Mouse (Mus musculus): Measurements from ENCODE around the gene Med20. TPM values are rescaled to one million over a fixed set of nuclear protein-coding genes. Genes with fewer than 3 reads are reported as not detected.
"Not testable (repeated sequence)": the region's sequence is repeated elsewhere in the genome, so short reads cannot be mapped to it uniquely, and the experiment has no call there.

Gene Med20
- polyA plus RNA-seq, 1 experiment = 0.43 TPM

DNA sequence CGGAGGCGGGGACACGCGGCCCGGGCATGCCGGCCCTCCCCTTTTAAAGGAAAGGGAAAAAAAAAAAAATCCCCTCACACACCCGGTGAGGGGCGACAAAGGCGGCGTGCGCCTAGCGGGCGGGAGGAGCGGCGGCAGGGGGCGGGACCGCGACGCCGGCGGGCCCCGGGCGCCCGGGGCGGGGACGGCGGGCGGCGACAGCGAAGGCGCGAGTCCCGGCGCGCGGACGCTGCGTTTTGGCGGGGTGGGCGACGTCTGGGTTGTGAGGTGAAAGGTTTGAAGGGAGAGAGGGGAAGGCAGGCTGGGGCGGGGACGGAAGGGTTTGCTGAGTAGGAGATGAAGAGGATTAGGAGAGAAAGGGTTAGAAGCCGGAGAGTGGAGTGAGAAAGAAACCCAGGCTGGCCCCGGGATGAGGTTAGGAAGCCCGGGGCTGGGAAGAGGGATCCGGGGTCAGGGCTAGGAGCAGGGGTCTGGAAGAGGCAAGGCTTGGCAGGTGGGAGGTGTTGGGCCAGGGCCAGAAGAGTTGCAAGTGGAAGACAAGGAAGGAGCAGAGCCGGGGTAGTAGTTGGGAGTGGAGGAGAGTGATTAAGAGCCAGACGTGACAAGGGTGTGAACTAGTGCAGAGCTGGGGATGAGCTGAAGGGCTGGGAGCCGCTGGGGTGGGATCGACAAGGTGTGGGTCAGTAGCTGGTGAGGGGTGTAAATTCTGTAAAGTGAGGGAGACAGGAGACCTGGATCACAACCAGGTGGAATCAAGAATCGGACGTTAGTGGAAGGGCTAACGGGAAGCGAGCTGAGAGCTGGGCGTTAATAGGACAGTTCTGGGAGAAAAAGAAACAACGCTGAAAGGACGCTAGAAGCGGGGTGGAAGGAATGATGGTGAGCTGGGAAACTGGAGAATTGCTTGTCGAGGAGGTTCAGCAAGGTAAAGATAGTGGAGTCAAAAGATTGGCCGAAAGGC, 18.6 kb downstream of the Med20 start:
- TF ChIP-seq GATA1 (IDR thresholded peaks at IDR 0.05; ENCODE audit: low read length) = no peak
- no peak for TF ChIP-seq TAL1 (IDR thresholded peaks at IDR 0.05; ENCODE audit: low read length)
- Histone ChIP-seq H3K4me1 (ENCODE audit: control insufficient read depth) (peaks cover 60% of the 10 kb centered on the region), H3K9me3 (ENCODE audit: control insufficient read depth, low read length) (peaks cover 4% of the 10 kb centered on the region), H3K4me3 (replicated peaks) (peak overlapping the region; percentile 87), H3K27me3 (ENCODE audit: control insufficient read depth) (no peaks in the 10 kb centered on the region), H3K36me3 (ENCODE audit: control insufficient read depth) (peaks cover 55% of the 10 kb centered on the region)

DNA sequence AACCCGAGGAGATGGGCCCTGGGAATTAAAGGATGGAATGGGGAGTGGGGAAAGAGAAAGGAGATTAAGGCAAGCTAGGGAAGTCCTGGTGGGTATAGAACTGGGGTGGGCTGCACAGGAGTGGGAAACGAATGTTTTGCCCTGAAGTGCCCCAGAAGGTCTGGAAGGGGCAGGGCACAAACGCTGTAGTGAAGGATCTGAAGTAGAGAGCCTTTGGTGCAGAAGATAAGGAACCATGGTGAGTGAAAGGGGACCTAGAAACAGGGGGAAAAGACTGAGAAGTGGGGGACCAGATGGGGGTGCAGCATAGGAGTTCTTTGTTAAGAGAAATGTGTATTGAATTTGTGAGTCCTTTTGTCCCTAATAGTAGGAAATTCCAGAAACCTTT, 19.3 kb downstream of the Med20 start, which contains the start of gene Usp49:
Gene Usp49, plus strand, starts transcription at position 13 of the 388 bp plus-strand sequence.
- Histone ChIP-seq H3K9me3 (ENCODE audit: control insufficient read depth, low read length) (peaks cover 4% of the 10 kb centered on the region), H3K4me1 (ENCODE audit: control insufficient read depth) (peaks cover 60% of the 10 kb centered on the region), H3K27me3 (ENCODE audit: control insufficient read depth) (no peaks in the 10 kb centered on the region), H3K4me3 (replicated peaks) (peak within 1 kb of the TSS; percentile 87), H3K36me3 (ENCODE audit: control insufficient read depth) (peaks cover 55% of the 10 kb centered on the region)
- TF ChIP-seq GATA1 (IDR thresholded peaks at IDR 0.05; ENCODE audit: low read length) (no peak; the same call in 1 of the 2 replicates), TAL1 (IDR thresholded peaks at IDR 0.05; ENCODE audit: low read length) (no peak)

DNA sequence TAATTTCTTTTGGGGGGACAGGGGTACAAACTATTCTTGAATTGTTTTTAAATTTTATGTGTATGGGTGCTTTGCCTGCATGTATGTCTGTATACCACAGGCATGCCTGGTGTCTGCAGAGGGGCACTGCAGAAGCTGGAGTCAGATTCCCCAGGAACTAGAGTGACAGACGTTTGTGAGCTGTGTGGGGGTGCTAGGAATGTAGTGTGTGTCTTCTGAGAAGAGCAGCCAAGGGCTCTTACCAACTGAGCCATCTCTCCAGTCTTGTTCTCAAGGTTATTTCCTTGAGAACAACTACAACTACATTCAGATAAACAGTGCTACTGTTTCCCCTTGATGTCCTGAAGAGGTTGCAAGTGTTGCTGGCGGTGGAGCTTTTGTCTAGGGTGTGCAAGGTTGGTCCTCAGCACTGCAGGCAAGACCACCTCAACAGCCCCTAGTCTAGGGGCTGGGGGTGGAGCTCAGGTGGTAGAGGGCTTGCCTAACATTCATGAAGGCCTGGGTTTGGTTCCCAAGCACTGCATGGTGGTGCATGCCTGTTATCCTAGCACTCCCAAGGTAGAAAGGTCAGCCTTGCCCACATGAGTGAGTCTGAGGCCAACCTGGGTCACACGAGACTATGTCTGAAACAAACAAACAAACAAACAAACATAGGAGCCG, 20.9 kb downstream of the Med20 start:
- H3K4me3 ChIP-seq (replicated peaks) = peak overlapping the region; percentile 36
- H3K36me3 ChIP-seq (ENCODE audit: control insufficient read depth) = peaks cover 55% of the 10 kb centered on the region
- H3K9me3 ChIP-seq (ENCODE audit: control insufficient read depth, low read length) = no peaks in the 10 kb centered on the region
- no peaks in the 10 kb centered on the region for H3K27me3 ChIP-seq (ENCODE audit: control insufficient read depth)
- TF ChIP-seq TAL1 (IDR thresholded peaks at IDR 0.05; ENCODE audit: low read length) (no peak), GATA1 (IDR thresholded peaks at IDR 0.05; ENCODE audit: low read length) (no peak)
- peaks cover 60% of the 10 kb centered on the region for H3K4me1 ChIP-seq (ENCODE audit: control insufficient read depth)

DNA sequence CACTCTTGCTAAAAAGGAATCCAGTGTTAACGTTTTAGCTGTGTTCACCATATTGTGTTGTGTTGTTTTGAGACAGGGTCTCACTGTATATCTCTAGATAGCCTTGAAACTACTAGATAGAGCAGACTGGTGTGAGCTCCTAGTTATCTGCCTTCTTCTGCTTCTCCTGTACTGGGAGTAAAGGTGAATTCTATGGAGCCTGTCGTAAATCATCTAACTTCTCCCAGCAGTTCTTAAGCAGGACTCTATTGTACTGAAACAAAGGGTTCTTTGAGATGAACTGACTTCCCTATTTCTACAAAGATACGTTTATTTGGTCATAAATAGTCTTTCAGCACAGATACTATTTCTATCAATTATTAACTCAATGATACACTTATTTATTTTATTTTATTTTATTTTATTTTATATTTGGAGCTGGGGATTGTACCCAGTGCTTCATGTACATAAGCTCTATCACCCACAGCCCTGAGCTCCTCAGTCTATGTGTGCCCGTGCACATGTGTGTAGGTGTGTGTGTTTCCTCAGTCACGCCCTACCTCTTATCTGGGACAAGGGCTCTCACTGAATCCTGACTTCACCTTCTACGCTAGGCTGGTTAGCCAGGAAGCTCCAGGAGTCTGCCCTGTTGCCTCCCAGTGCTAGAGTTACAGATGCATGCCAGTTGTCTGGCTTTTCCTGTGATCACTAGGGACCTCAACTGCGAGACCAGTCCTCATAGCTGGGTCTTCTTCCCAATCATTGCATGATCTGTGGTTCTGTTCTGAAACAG, 22.8 kb downstream of the Med20 start:
- TF ChIP-seq GATA1 (IDR thresholded peaks at IDR 0.05; ENCODE audit: low read length) = no peak
- no peak for TF ChIP-seq TAL1 (IDR thresholded peaks at IDR 0.05; ENCODE audit: low read length)
- H3K27me3 ChIP-seq (ENCODE audit: control insufficient read depth) = no peaks in the 10 kb centered on the region
- no peaks in the 10 kb centered on the region for H3K9me3 ChIP-seq (ENCODE audit: control insufficient read depth, low read length)
- H3K4me1 ChIP-seq (ENCODE audit: control insufficient read depth) = peaks cover 44% of the 10 kb centered on the region
- H3K36me3 ChIP-seq (ENCODE audit: control insufficient read depth) = peaks cover 66% of the 10 kb centered on the region
- H3K4me3 ChIP-seq (replicated peaks) = no peak overlapping the region

DNA sequence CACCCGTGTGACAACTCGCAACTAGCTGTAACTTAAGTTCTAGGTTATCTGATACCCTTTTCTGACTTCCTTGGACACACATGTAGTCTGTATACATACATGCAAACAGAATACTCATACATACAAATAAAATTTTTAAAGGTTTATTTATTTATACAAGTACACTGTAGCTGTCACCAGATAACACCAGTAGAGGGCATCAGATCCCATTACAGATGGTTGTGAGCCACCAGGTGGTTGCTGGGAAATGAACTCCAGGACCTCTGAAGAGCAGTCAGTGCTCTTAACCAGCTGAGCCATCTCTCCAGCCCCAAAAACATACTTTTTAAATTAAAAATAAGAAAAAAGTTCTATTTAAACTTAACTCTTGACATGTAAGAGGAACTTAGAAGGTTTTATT, 31.6 kb downstream of the Med20 start:
- H3K9me3 ChIP-seq (ENCODE audit: control insufficient read depth, low read length) = no peaks in the 10 kb centered on the region
- H3K27me3 ChIP-seq (ENCODE audit: control insufficient read depth) = no peaks in the 10 kb centered on the region
- H3K36me3 ChIP-seq (ENCODE audit: control insufficient read depth) = peaks cover 52% of the 10 kb centered on the region
- TF ChIP-seq TAL1 (IDR thresholded peaks at IDR 0.05; ENCODE audit: low read length) (no peak), GATA1 (IDR thresholded peaks at IDR 0.05; ENCODE audit: low read length) (no peak)
- H3K4me1 ChIP-seq (ENCODE audit: control insufficient read depth) = peaks cover 19% of the 10 kb centered on the region
- H3K4me3 ChIP-seq (replicated peaks) = no peak overlapping the region

DNA sequence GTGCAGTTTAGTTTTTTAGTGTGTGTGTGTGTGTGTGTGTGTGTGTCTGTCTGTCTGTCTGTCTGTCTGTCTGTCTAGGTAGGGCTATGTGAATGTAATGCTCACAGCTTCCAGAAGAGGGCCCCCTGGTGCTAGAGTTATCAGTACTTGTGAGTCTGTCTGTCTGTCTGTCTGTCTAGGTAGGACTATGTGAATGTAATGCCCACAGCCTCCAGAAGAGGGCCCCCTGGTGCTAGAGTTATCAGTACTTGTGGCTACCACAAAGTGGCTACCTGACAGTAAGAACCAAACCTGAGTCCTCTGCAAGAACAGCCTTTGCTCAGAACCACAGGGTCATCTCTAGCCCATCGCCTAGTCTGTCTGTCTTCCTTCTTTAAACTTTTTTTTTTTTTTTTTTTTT, 35.3 kb downstream of the Med20 start:
- no peaks in the 10 kb centered on the region for H3K27me3 ChIP-seq (ENCODE audit: control insufficient read depth)
- no peaks in the 10 kb centered on the region for H3K9me3 ChIP-seq (ENCODE audit: control insufficient read depth, low read length)
- peaks cover 51% of the 10 kb centered on the region for H3K36me3 ChIP-seq (ENCODE audit: control insufficient read depth)
- peaks cover 26% of the 10 kb centered on the region for H3K4me1 ChIP-seq (ENCODE audit: control insufficient read depth)
- no peak overlapping the region for H3K4me3 ChIP-seq (replicated peaks)
- TF ChIP-seq GATA1 (IDR thresholded peaks at IDR 0.05; ENCODE audit: low read length) (no peak), TAL1 (IDR thresholded peaks at IDR 0.05; ENCODE audit: low read length) (peak; percentile 8; the same call in 1 of the 3 replicates)

DNA sequence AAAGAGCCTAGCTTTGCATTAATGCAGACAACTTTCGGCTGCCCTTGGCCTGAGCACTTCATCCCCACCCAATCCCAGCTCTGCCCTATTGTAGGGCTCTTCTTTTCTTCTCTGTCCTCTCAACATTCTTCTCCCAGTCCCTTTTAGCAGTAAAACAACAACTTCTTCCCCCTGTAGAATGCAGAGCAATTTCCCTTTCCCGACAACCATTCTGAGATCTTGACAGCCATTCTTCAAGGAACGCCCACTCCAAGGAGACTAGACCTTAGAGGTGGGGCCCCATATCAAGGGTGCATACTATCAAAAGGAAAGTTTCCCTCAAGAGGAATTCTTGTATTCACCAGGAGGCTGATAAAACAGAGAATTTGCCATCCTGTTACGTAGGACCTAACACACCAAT, 37.6 kb downstream of the Med20 start:
- TF ChIP-seq GATA1 (IDR thresholded peaks at IDR 0.05; ENCODE audit: low read length) (no peak), TAL1 (IDR thresholded peaks at IDR 0.05; ENCODE audit: low read length) (no peak)
- no peaks in the 10 kb centered on the region for H3K9me3 ChIP-seq (ENCODE audit: control insufficient read depth, low read length)
- H3K4me3 ChIP-seq (replicated peaks) = no peak overlapping the region
- H3K27me3 ChIP-seq (ENCODE audit: control insufficient read depth) = no peaks in the 10 kb centered on the region
- peaks cover 22% of the 10 kb centered on the region for H3K4me1 ChIP-seq (ENCODE audit: control insufficient read depth)
- peaks cover 64% of the 10 kb centered on the region for H3K36me3 ChIP-seq (ENCODE audit: control insufficient read depth)

DNA sequence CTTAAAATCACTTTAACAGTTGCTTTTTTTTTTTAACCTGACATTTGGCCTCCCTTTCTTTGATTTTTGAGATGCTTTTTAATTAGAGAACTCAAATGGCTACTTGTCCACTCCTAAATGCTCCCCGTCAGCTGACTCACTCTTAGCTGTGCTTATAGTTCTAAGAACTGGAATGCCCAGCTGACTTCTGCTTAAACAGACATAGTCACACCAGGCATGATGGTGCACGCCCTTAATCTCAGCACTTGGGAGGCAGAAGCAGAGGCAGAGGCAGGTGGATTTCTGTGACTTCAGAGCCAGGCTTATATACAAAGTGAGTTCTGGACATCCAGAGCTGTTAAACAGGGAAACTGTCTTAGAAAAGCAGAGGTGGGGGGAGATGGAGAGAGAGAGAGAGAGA, 40.6 kb downstream of the Med20 start:
- TF ChIP-seq TAL1 (IDR thresholded peaks at IDR 0.05; ENCODE audit: low read length) (no peak), GATA1 (IDR thresholded peaks at IDR 0.05; ENCODE audit: low read length) (no peak)
- H3K4me1 ChIP-seq (ENCODE audit: control insufficient read depth) = peaks cover 8% of the 10 kb centered on the region
- no peaks in the 10 kb centered on the region for H3K27me3 ChIP-seq (ENCODE audit: control insufficient read depth)
- no peaks in the 10 kb centered on the region for H3K9me3 ChIP-seq (ENCODE audit: control insufficient read depth, low read length)
- no peak overlapping the region for H3K4me3 ChIP-seq (replicated peaks)
- H3K36me3 ChIP-seq (ENCODE audit: control insufficient read depth) = peaks cover 78% of the 10 kb centered on the region

DNA sequence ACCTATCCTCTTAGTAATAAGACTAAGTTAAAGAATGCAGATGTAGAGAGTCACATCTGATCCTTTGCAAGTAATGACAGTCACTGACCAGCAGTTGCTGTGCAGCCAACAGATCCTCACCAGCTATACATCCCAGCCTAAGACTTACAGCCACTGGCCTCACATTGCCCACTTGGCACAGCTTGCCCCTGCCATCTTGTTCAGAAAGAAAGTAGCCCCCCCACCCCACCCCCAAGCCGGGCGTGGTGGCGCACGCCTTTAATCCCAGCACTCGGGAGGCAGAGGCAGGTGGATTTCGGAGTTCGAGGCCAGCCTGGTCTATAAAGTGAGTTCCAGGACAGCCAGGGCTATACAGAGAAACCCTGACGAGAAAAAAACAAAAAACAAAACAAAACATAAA, 43.0 kb downstream of the Med20 start:
- not testable (repeated sequence) for H3K9me3 ChIP-seq (ENCODE audit: control insufficient read depth, low read length); H3K27me3 ChIP-seq (ENCODE audit: control insufficient read depth); H3K4me3 ChIP-seq (replicated peaks); H3K4me1 ChIP-seq (ENCODE audit: control insufficient read depth)
- H3K36me3 ChIP-seq (ENCODE audit: control insufficient read depth) = peaks cover 67% of the 10 kb centered on the region
